19 mouse cellular contexts compared by ENCODE assay signal in genomic region chr15:103264794-103265193, GRCm38 (mm10). TPM values are rescaled to one million over a fixed set of nuclear protein-coding genes. Genes with fewer than 3 reads are reported as not detected.
"Had no signal": no experiment of that assay in that cellular context is flagged by ENCODE, and none has a peak within 500 bp of the region (broad histone marks: within the 10 kb centered on the region; RNA-seq: fewer than 3 reads in every experiment).

No protein-coding gene starts in this region.

- H3K27ac ChIP-seq: lung, embryonic 15.5 days; macrophage; midbrain, embryonic 13.5 days; midbrain, embryonic 15.5 days; neural tube, embryonic 12.5 days; stomach, embryonic 15.5 days; stomach, postnatal 0 days had no signal

- H3K9ac ChIP-seq: lung, embryonic 15.5 days; midbrain, embryonic 13.5 days; midbrain, embryonic 15.5 days; neural tube, embryonic 12.5 days; stomach, embryonic 15.5 days had no signal

- H3K4me2 ChIP-seq: lung, embryonic 15.5 days; midbrain, embryonic 11.5 days; midbrain, embryonic 13.5 days; midbrain, embryonic 15.5 days; neural tube, embryonic 12.5 days; stomach, embryonic 15.5 days had no signal

- H3K9me3 ChIP-seq: lung, embryonic 15.5 days; megakaryocyte, embryonic 14.5 days; midbrain, embryonic 13.5 days; midbrain, embryonic 15.5 days; neural tube, embryonic 12.5 days; stomach, embryonic 15.5 days had no signal

- H3K4me3 ChIP-seq: lung, embryonic 15.5 days; megakaryocyte, embryonic 14.5 days; midbrain, embryonic 13.5 days; midbrain, embryonic 15.5 days; neural tube, embryonic 12.5 days; stomach, embryonic 15.5 days had no signal

- H3K27me3 ChIP-seq: lung, embryonic 15.5 days; megakaryocyte, embryonic 14.5 days; midbrain, embryonic 15.5 days; neural tube, embryonic 12.5 days; stomach, embryonic 15.5 days had no signal

- DNase-seq: lung, adult 2 months; lung, postnatal 14 days; lung, postnatal 36 days; right cerebral cortex, postnatal 14 days; thymus, adult 2 months; thymus, postnatal 25 days; thymus, postnatal 4 days had no signal

- ATAC-seq: lung, postnatal 0 days; midbrain, embryonic 13.5 days; midbrain, embryonic 15.5 days had no signal

- H3K4me1 ChIP-seq: midbrain, embryonic 13.5 days; midbrain, embryonic 15.5 days; neural tube, embryonic 12.5 days; stomach, embryonic 15.5 days had no signal

- H3K36me3 ChIP-seq: lung, embryonic 15.5 days; midbrain, embryonic 13.5 days; midbrain, embryonic 15.5 days; neural tube, embryonic 12.5 days; stomach, embryonic 15.5 days had no signal

RNA-seq across cellular contexts. Expression of gene Gpr84, which starts 45.6 kb away (rescaled TPM):
- total RNA-seq: neutrophil, adult 5-6 weeks had no signal
- polyA plus RNA-seq: urinary bladder, adult 2 months had no signal
